Mouse (Mus musculus) heart, postnatal 0 days (tissue): ENCODE measurements at regions not wholly inside any gene's neighbourhood (a gene's known extent, or its start where the extent isn't known, plus 50 kb on each side); places are given as distances from the start of the nearest gene placed in this dataset.

Experiments used
- ATAC-seq: fragments of 200-750 bp; cut with Nextera tagmentation; 2 replicates; pipeline ENCODE4 v1.8.0; 2017; ENCODE audit warnings: low read depth, moderate number of reproducible peaks, moderate library complexity; ENCODE audit not compliant: insufficient read depth
- DNase-seq: peaks from one replicate; pipeline ENCODE4 v3.0.0-alpha.2; 2016; ENCODE audit warnings: low spot score
- H3K27ac ChIP-seq: fragments of 300-500 bp; sonication (generic); 2 replicates; pipeline ENCODE4 v1.5.1; 2014; ENCODE audit warnings: low read depth, mild to moderate bottlenecking
- H3K27me3 ChIP-seq: fragments of 300-500 bp; sonication (generic); 2 replicates; pipeline ENCODE4 v1.6.1; 2014; ENCODE audit warnings: low read length, mixed read lengths; ENCODE audit not compliant: control insufficient read depth, insufficient read depth
- H3K36me3 ChIP-seq: fragments of 300-500 bp; sonication (generic); replicated peaks from 2 replicates; pipeline ENCODE4 v1.6.1; 2014; ENCODE audit warnings: low read length, mixed read lengths; ENCODE audit not compliant: control insufficient read depth, insufficient read depth
- H3K4me1 ChIP-seq: fragments of 300-500 bp; sonication (generic); 2 replicates; pipeline ENCODE4 v1.6.1; 2014; ENCODE audit warnings: antibody characterized with exemption; ENCODE audit not compliant: control insufficient read depth, insufficient read depth
- H3K4me2 ChIP-seq: fragments of 300-500 bp; sonication (generic); 2 replicates; pipeline ENCODE4 v1.6.1; 2014; ENCODE audit warnings: low read depth, mild to moderate bottlenecking, low read length, moderate library complexity
- H3K4me3 ChIP-seq: fragments of 300-500 bp; sonication (generic); 2 replicates; pipeline ENCODE4 v1.5.1; 2014; ENCODE audit warnings: low read depth, low read length
- H3K9ac ChIP-seq: fragments of 300-500 bp; sonication (generic); replicated peaks from 2 replicates; pipeline ENCODE4 v1.6.1; 2014; ENCODE audit warnings: low read depth, low read length, mixed read lengths
- H3K9me3 ChIP-seq: fragments of 300-500 bp; sonication (generic); replicated peaks from 2 replicates; pipeline ENCODE4 v1.6.1; 2016; ENCODE audit warnings: low read length; ENCODE audit not compliant: control insufficient read depth
- CTCF ChIP-seq: IDR thresholded peaks from 2 replicates; pipeline ENCODE4 v1.5.1; 2016; ENCODE audit warnings: antibody characterized with exemption, control low read depth, low read depth
- EP300 ChIP-seq: IDR thresholded peaks from 2 replicates; pipeline ENCODE4 v1.6.1; 2016; ENCODE audit warnings: antibody characterized with exemption, low read depth
- WGBS: fragments of 180-500 bp; shearing (Covaris S2); extraction: QIAGEN DNeasy Blood & Tissue Kit; methylation state at CpG from one replicate; pipeline ENCODE4 v1.1.7; 2014; 5-methylcytosine and 5-hydroxymethylcytosine counted together

GRCm38 (mm10) chr1:90458176-90458575, 144.6 kb upstream of the Cops8 start:
- no peak for TF ChIP-seq EP300
- TF ChIP-seq CTCF: no peak
- Histone ChIP-seq H3K27ac (no peak overlapping the region), H3K4me3 (no peak overlapping the region), H3K9ac (no peak overlapping the region), H3K4me2 (no peak overlapping the region), H3K4me1 (0 out of 2 replicates have a peak, but pooled peaks cover 4% of the 10 kb centered on the region), H3K36me3 (no peaks in the 10 kb centered on the region), H3K9me3 (no peaks in the 10 kb centered on the region), H3K27me3 (0 out of 2 replicates have a peak, but pooled peaks cover 4% of the 10 kb centered on the region)
- 83% methylated on average over 8 of the region's 8 CpGs for WGBS
- DNase-seq: no peak
- no peak for ATAC-seq

- TF ChIP-seq EP300 (no peak), CTCF (no peak)
- no peak overlapping the region for H3K4me2 ChIP-seq
- ATAC-seq: no peak
- WGBS: 65% methylated on average over 1 of the region's 1 CpGs
- no peak overlapping the region for H3K27ac ChIP-seq
- no peaks in the 10 kb centered on the region for H3K9me3 ChIP-seq
- no peaks in the 10 kb centered on the region for H3K36me3 ChIP-seq
- H3K9ac ChIP-seq: no peak overlapping the region
- H3K4me3 ChIP-seq: no peak overlapping the region
- 0 out of 2 replicates have a peak, but pooled peaks cover 4% of the 10 kb centered on the region for H3K27me3 ChIP-seq
- DNase-seq: no peak
- 0 out of 2 replicates have a peak, but pooled peaks cover 4% of the 10 kb centered on the region for H3K4me1 ChIP-seq
These were observed 141.1 kb upstream of the Cops8 start for GRCm38 (mm10) chr1:90461699-90462098.

DNA sequence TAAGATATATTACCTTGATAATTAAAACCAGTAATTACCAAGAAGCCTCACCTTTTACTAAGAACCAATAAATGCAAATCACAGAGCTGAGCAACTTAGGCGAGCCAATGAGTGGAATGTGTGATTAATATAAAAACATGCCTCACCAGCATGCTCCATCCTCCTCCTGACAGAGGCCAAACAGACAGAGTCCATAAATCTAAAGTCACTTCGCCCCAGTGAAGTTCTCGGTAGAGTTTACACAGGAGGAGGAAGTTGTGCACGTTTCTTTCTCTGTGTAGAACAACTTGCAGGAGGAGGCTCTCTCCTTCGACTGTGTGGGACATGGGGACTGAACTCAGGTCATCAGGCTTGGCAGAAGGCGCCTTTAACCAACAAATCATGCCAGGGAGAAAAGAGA, 139.5 kb upstream of the Cops8 start:
- Histone ChIP-seq H3K36me3 (no peaks in the 10 kb centered on the region), H3K4me1 (no peaks in the 10 kb centered on the region), H3K27ac (no peak overlapping the region), H3K4me3 (no peak overlapping the region), H3K27me3 (0 out of 2 replicates have a peak, but pooled peaks cover 2% of the 10 kb centered on the region), H3K9ac (no peak overlapping the region), H3K4me2 (no peak overlapping the region), H3K9me3 (no peaks in the 10 kb centered on the region)
- WGBS: 70% methylated on average over 6 of the region's 6 CpGs
- TF ChIP-seq CTCF (no peak), EP300 (no peak)
- DNase-seq (no peak), ATAC-seq (no peak)

- Histone ChIP-seq H3K4me1 (no peaks in the 10 kb centered on the region), H3K4me3 (no peak overlapping the region), H3K9ac (no peak overlapping the region), H3K36me3 (no peaks in the 10 kb centered on the region), H3K27ac (no peak overlapping the region), H3K4me2 (no peak overlapping the region), H3K27me3 (no peaks in the 10 kb centered on the region), H3K9me3 (no peaks in the 10 kb centered on the region)
- TF ChIP-seq EP300 (no peak), CTCF (no peak)
- WGBS: 78% methylated on average over 9 of the region's 9 CpGs
- ATAC-seq (no peak), DNase-seq (no peak)
These were observed 135.1 kb upstream of the Cops8 start for GRCm38 (mm10) chr1:90467646-90468045.

GRCm38 (mm10) chr1:90470996-90471395, 131.8 kb upstream of the Cops8 start:
- H3K9me3 ChIP-seq: no peaks in the 10 kb centered on the region
- no peak; the same call in 1 of the 2 replicates for ATAC-seq
- 73% methylated on average over 10 of the region's 10 CpGs for WGBS
- H3K4me2 ChIP-seq: no peak overlapping the region
- H3K4me3 ChIP-seq: no peak overlapping the region
- TF ChIP-seq EP300: no peak
- TF ChIP-seq CTCF: no peak
- no peak overlapping the region for H3K9ac ChIP-seq
- no peaks in the 10 kb centered on the region for H3K4me1 ChIP-seq
- no peak for DNase-seq
- H3K27ac ChIP-seq: no peak overlapping the region
- H3K36me3 ChIP-seq: no peaks in the 10 kb centered on the region
- no peaks in the 10 kb centered on the region for H3K27me3 ChIP-seq

DNA sequence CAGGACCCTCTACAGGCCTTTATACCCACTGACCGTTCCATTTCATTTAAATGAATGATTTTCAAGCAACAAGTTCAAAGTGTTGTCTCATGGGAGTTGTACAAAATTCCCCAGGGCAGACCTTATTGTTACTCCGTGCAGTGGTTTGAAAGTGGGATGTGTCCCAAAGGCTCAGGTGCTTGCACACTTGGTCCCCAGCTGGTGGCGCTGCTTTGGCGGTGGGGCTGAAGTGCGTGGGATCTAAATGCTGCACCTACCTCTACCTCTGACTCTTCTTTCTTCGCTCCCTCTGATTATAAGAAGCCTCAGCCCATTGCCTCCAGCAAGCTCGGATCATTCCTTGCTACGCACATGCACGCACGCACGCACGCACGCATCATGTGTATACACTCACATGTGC, 131.0 kb upstream of the Cops8 start:
- H3K4me2 ChIP-seq: no peak overlapping the region
- TF ChIP-seq EP300 (no peak), CTCF (no peak)
- no peak overlapping the region for H3K9ac ChIP-seq
- no peaks in the 10 kb centered on the region for H3K4me1 ChIP-seq
- no peaks in the 10 kb centered on the region for H3K9me3 ChIP-seq
- H3K4me3 ChIP-seq: no peak overlapping the region
- 88% methylated on average over 13 of the region's 13 CpGs for WGBS
- H3K27me3 ChIP-seq: no peaks in the 10 kb centered on the region
- H3K36me3 ChIP-seq: no peaks in the 10 kb centered on the region
- H3K27ac ChIP-seq: no peak overlapping the region
- ATAC-seq: no peak
- no peak for DNase-seq
